Mouse (Mus musculus) midbrain, postnatal 0 days (tissue): Measurements from ENCODE around the gene Utrn. TPM values are rescaled to one million over a fixed set of nuclear protein-coding genes. Genes with fewer than 3 reads are reported as not detected.

Source experiments
- ATAC-seq: fragments of 200-750 bp; cut with Nextera tagmentation; 2 replicates; pipeline ENCODE4 v1.8.0; 2017; ENCODE audit warnings: moderate number of reproducible peaks, mild to moderate bottlenecking, moderate TSS enrichment, moderate library complexity; ENCODE audit not compliant: low FRiP score
- DNase-seq: peaks from one replicate; pipeline ENCODE4 v3.0.0-alpha.2; 2015; ENCODE audit warnings: low spot score
- H3K27ac ChIP-seq: fragments of 300-500 bp; sonication (generic); 2 replicates; pipeline ENCODE4 v1.5.1; 2014; ENCODE audit warnings: low read depth, mild to moderate bottlenecking, low read length, mixed read lengths
- H3K27me3 ChIP-seq: fragments of 300-500 bp; sonication (generic); 2 replicates; pipeline ENCODE4 v1.6.1; 2014; ENCODE audit warnings: low read length, control low read depth, mixed read lengths; ENCODE audit not compliant: insufficient read depth
- H3K36me3 ChIP-seq: fragments of 300-500 bp; sonication (generic); 2 replicates; pipeline ENCODE4 v1.6.1; 2014; ENCODE audit warnings: low read length, control low read depth, mixed read lengths; ENCODE audit not compliant: insufficient read depth
- H3K4me1 ChIP-seq: fragments of 300-500 bp; sonication (generic); 2 replicates; pipeline ENCODE4 v1.6.1; 2014; ENCODE audit warnings: mild to moderate bottlenecking, control low read depth, antibody characterized with exemption, low read length, mixed read lengths; ENCODE audit not compliant: insufficient read depth
- H3K4me2 ChIP-seq: fragments of 300-500 bp; sonication (generic); 2 replicates; pipeline ENCODE4 v1.6.1; 2014; ENCODE audit warnings: low read depth, mild to moderate bottlenecking, low read length, mixed read lengths; ENCODE audit not compliant: poor library complexity, severe bottlenecking
- H3K4me3 ChIP-seq: fragments of 300-500 bp; sonication (generic); 2 replicates; pipeline ENCODE4 v1.5.1; 2014; ENCODE audit warnings: low read depth, mild to moderate bottlenecking, low read length, moderate library complexity
- H3K9ac ChIP-seq: fragments of 300-500 bp; sonication (generic); replicated peaks from 2 replicates; pipeline ENCODE4 v1.6.1; 2014; ENCODE audit warnings: mild to moderate bottlenecking, low read length, moderate library complexity, mixed read lengths; ENCODE audit not compliant: poor library complexity, severe bottlenecking
- H3K9me3 ChIP-seq: fragments of 300-500 bp; sonication (generic); 2 replicates; pipeline ENCODE4 v1.6.1; 2016; ENCODE audit warnings: low read length, control low read depth
- CTCF ChIP-seq: IDR thresholded peaks from 2 replicates; pipeline ENCODE4 v1.5.1; 2016; ENCODE audit warnings: antibody characterized with exemption, mild to moderate bottlenecking
- WGBS: fragments of 180-500 bp; shearing (Covaris S2); extraction: QIAGEN DNeasy Blood & Tissue Kit; methylation state at CpG from one replicate; pipeline ENCODE4 v1.1.7; 2014; 5-methylcytosine and 5-hydroxymethylcytosine counted together
- polyA plus RNA-seq: library from polyadenylated mRNA; unstranded; fragments of >200 nt; fragmentation: Nextera tagmentation; extraction: Ambion mirVana; gene quantifications from 2 replicates; pipeline ENCODE4 v1.2.1, GENCODE M21; 2015
- total RNA-seq: library from RNA; depleted of rRNA; stranded (reverse); fragments of >200 nt; gene quantifications from 2 replicates; pipeline ENCODE4 v1.2.3, GENCODE M21; 2014

The Utrn gene
- total and polyA plus RNA-seq, 2 experiments from 2014 or later = 15.4 to 20.6 TPM

DNA sequence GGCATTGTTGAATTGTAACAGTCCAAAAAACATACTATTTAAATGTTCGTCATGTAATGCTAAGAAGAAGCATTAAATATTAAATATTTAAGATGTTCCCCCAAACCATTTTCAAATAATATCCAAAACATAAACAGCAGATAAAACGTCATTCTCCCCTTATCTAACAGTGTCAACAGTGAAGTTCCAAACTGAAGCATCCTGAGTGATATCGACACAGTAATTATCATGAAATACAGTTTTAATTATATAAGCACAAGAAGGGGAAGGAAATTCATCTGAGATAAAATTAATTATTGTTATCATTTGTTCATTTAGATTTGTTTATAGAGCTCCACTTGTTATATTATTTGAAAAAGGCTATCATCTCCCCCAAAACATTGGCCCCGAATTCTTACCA, 425.0 kb downstream of the Utrn start:
- no peak for TF ChIP-seq CTCF
- DNase-seq (no peak), ATAC-seq (no peak)
- Histone ChIP-seq H3K9me3 (no peaks in the 10 kb centered on the region), H3K9ac (no peak overlapping the region), H3K4me1 (no peaks in the 10 kb centered on the region), H3K4me2 (no peak overlapping the region), H3K27ac (no peak overlapping the region), H3K36me3 (no peaks in the 10 kb centered on the region; the same call in 1 of the 2 replicates), H3K4me3 (no peak overlapping the region), H3K27me3 (no peaks in the 10 kb centered on the region)
- 94% methylated on average over 4 of the region's 4 CpGs for WGBS

DNA sequence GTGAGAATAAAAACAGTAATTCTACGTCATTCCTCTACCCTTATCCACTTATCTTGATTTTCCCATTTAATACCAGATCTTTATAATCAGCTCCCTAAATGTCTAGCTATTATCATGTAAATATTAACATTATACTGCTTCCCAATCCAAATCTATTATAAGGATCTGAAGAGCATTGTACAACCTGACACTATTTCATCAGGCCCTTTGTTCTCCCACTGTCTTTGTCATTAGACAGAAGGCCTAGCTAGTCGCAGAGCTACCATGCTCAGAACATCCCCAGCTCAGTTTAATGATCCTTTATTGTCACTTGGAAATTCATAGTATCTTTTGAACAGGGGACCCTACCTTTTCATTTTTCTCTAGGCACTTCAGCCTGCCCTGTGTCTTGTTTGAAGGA, 436.0 kb downstream of the Utrn start:
- Histone ChIP-seq H3K4me2 (no peak overlapping the region), H3K27ac (no peak overlapping the region), H3K9me3 (no peaks in the 10 kb centered on the region), H3K27me3 (no peaks in the 10 kb centered on the region), H3K4me3 (no peak overlapping the region), H3K4me1 (no peaks in the 10 kb centered on the region), H3K9ac (no peak overlapping the region), H3K36me3 (no peaks in the 10 kb centered on the region)
- ATAC-seq (no peak), DNase-seq (no peak)
- 59% methylated on average over 2 of the region's 2 CpGs for WGBS
- no peak for TF ChIP-seq CTCF

DNA sequence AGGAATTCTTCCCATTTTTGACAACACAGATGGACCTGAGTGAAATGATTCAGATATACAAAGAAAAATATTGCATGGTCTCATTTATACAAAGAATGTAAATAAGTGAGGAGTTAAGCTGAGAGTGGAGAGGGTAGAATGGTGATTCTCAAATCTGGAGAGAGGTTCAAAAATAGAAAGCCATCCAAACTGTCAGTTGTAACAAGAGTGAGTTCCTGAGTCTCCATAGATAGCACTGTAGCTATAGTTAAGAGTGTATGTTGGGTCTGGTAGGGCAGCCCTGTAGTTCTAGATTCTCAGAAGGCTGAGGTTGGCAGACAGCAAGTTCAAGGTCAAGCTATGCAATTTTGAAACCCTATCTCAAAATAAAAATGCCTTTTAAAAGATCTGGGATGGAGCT, 438.8 kb downstream of the Utrn start:
- DNase-seq (no peak), ATAC-seq (no peak)
- H3K9me3 ChIP-seq = no peaks in the 10 kb centered on the region
- TF ChIP-seq CTCF = no peak
- no peak overlapping the region for H3K4me3 ChIP-seq
- H3K27ac ChIP-seq = no peak overlapping the region
- H3K27me3 ChIP-seq = no peaks in the 10 kb centered on the region
- no peak overlapping the region for H3K9ac ChIP-seq
- H3K36me3 ChIP-seq = no peaks in the 10 kb centered on the region
- no peak overlapping the region for H3K4me2 ChIP-seq
- no peaks in the 10 kb centered on the region for H3K4me1 ChIP-seq

DNA sequence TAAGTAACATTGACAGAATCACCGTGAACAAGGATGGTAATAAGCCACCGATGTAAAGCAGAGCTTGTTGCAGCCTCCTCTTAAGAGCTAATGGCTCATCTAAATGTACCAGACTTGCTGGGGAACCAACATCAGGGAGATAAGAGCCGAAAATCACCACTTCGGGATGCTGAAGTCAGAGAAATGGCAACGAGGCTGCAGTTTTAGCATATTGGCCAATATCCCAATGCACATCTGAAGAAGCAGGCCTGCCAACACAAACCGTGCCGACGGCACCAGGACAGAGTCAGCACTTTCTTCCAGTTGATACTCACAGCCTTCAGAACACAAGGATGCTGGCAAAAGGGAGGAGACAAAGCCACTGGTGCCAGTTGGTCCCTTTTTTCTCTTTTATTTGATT, 442.3 kb downstream of the Utrn start:
- no peaks in the 10 kb centered on the region for H3K9me3 ChIP-seq
- H3K4me2 ChIP-seq = no peak overlapping the region
- DNase-seq (peak; percentile 45), ATAC-seq (no peak)
- no peak for TF ChIP-seq CTCF
- H3K27ac ChIP-seq = no peak overlapping the region
- H3K27me3 ChIP-seq = no peaks in the 10 kb centered on the region
- WGBS = 74% methylated on average over 8 of the region's 8 CpGs
- H3K4me1 ChIP-seq = no peaks in the 10 kb centered on the region
- H3K36me3 ChIP-seq = no peaks in the 10 kb centered on the region
- no peak overlapping the region for H3K4me3 ChIP-seq
- no peak overlapping the region for H3K9ac ChIP-seq

DNA sequence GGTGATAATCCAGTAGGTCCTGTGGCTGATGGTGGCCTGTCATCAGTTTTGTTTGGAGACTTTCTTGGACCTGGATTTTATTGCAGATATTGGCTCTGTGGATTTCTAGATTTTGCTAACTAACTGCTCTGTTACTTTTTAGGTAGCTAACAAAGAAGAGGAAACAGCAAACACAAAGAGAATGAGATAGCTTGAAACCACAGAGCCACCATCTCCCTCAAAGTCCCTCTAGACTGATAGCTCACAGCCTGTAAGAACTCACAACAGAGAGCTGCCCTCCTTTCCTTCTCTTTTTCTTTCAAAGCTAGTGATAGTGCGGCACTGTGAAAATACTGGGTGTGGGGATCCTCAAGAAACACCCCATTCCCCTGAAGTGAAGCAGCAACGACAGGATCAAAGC, 444.2 kb downstream of the Utrn start:
- no peak for TF ChIP-seq CTCF
- H3K4me1 ChIP-seq = no peaks in the 10 kb centered on the region
- 85% methylated on average over 2 of the region's 2 CpGs for WGBS
- no peak for DNase-seq
- H3K4me2 ChIP-seq = no peak overlapping the region
- H3K27ac ChIP-seq = no peak overlapping the region
- no peak for ATAC-seq
- no peaks in the 10 kb centered on the region for H3K9me3 ChIP-seq
- no peak overlapping the region for H3K4me3 ChIP-seq
- H3K36me3 ChIP-seq = no peaks in the 10 kb centered on the region
- no peak overlapping the region for H3K9ac ChIP-seq
- H3K27me3 ChIP-seq = no peaks in the 10 kb centered on the region

DNA sequence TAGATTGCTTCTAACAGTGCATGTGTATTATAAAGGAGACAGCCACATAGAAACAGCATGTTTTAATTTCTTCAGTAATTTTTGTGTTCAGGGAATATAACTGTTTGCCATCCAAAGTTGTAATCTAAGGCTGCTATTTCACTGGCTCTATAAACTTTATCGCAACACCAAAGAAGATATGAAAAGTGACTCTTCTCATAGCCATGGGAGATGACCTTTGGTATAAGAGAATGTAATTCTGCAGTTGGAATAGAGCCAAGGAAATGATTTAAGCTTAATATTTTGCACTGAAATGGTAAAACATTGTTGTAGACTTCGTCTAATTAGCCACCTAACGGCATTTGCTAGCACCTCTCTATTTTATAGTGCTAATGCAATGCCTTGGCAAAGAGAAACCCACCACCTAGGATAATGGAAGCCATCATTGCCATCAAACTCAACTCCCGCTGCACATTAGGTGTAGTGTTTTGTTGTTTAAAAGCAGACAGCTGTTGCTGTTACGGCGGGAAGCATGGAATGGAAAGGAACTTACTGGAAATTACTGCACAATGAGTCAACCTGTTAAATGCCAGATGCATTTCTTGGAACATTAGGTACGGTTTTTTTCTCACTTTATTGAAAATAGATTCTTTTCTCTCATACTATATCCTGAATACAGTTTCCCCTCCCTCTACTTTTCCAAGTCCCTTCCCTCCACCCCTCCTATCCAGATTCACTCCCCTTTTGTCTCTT, 445.0 kb downstream of the Utrn start:
- DNase-seq = no peak
- Histone ChIP-seq H3K27me3 (no peaks in the 10 kb centered on the region), H3K9ac (no peak overlapping the region), H3K4me2 (no peak overlapping the region), H3K4me3 (no peak overlapping the region), H3K36me3 (no peaks in the 10 kb centered on the region), H3K27ac (no peak overlapping the region), H3K9me3 (no peaks in the 10 kb centered on the region), H3K4me1 (no peaks in the 10 kb centered on the region)
- no peak for TF ChIP-seq CTCF
- ATAC-seq = no peak
- 92% methylated on average over 7 of the region's 7 CpGs for WGBS
